Mouse (Mus musculus): ENCODE results near the gene Rasgrf2. TPM values are rescaled to one million over a fixed set of nuclear protein-coding genes. Genes with fewer than 3 reads are reported as not detected.
"Not testable (repeated sequence)": the region's sequence is repeated elsewhere in the genome, so short reads cannot be mapped to it uniquely, and the experiment has no call there.

Rasgrf2 gene
- polyA plus RNA-seq (2015; fragmentation: Nextera tagmentation; extraction: Ambion mirVana) = 0.29 and 0.53 TPM in 2 replicates

GRCm38 (mm10) chr13:92131384-92132150 lies at the start of gene Rasgrf2:
Gene Rasgrf2, minus strand, starts transcription at chr13:92131656.
- 2% methylated on average over 70 of the region's 70 CpGs for WGBS
- peak; percentile 75 for ATAC-seq (replicated peaks; ENCODE audit: insufficient number of reproducible peaks, insufficient read depth, low FRiP score, low read depth)
- H3K4me1 ChIP-seq (replicated peaks) = peaks cover 12% of the 10 kb centered on the region
- peak within 1 kb of the TSS; percentile 50 for H3K9ac ChIP-seq
- no peak within 1 kb of the TSS for H3K27ac ChIP-seq
- H3K9me3 ChIP-seq (replicated peaks) = no peaks in the 10 kb centered on the region
- peak within 1 kb of the TSS; percentile 63 for H3K4me3 ChIP-seq
- peak within 1 kb of the TSS; percentile 99 for H3K4me2 ChIP-seq
- no peaks in the 10 kb centered on the region for H3K36me3 ChIP-seq
- peaks cover 16% of the 10 kb centered on the region for H3K27me3 ChIP-seq

GRCm38 (mm10) chr13:92172686-92173085 lies 41.2 kb upstream of the Rasgrf2 start:
- H3K9me3 ChIP-seq (replicated peaks); H3K4me2 ChIP-seq; ATAC-seq (replicated peaks; ENCODE audit: insufficient number of reproducible peaks, insufficient read depth, low FRiP score, low read depth); H3K27me3 ChIP-seq; H3K9ac ChIP-seq; H3K27ac ChIP-seq; H3K4me1 ChIP-seq (replicated peaks); H3K36me3 ChIP-seq; H3K4me3 ChIP-seq: not testable (repeated sequence)
- WGBS = 82% methylated on average over 8 of the region's 8 CpGs

DNA sequence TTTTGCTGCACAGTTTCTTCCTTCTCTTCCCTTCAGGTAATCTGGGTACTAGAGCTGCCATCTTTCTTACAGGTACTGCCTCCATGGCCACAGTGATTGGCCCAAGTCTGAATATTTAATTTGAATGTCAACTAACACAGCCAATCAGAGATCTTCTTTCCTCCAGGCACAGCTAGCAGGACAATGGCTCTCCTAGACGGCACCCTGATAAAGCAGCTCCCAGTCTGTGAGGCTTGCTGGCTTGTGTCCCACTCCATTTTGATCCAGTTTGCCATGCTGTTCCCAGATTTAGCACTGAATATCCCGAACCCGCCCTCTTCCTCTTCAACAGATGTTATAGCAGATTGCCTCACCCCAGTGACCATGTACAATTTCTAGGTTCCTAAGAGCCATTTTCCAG lies 19.1 kb upstream of the Rasgrf2 start:
- Histone ChIP-seq H3K9me3 (replicated peaks) (peaks cover 6% of the 10 kb centered on the region), H3K4me3 (no peak overlapping the region), H3K27me3 (no peaks in the 10 kb centered on the region), H3K9ac (no peak overlapping the region), H3K27ac (no peak overlapping the region), H3K4me1 (replicated peaks) (no peaks in the 10 kb centered on the region), H3K36me3 (no peaks in the 10 kb centered on the region), H3K4me2 (no peak overlapping the region)
- WGBS = 62% methylated on average over 3 of the region's 3 CpGs
- no peak for ATAC-seq (replicated peaks; ENCODE audit: insufficient number of reproducible peaks, insufficient read depth, low FRiP score, low read depth)

DNA sequence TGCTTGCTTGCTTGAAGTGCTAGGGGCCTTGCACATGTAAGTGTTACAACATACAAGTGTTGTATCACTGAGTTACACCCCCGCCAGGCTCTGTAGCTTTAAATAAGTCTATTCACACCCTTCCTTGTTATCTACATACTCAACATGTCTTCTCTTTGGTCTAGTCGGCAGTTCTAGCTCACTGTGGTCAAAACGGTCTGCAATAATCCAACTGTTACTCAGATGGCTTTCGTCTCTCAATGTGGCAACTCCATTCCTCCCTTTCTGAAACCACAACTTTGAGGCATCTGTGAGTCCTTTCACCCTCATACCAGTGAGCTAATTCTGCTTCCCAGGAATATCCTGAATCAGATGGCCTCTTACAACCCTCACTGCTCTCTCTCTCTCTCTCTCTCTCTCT lies 17.4 kb upstream of the Rasgrf2 start:
- Histone ChIP-seq H3K9me3 (replicated peaks) (peaks cover 14% of the 10 kb centered on the region), H3K27ac (no peak overlapping the region), H3K4me1 (replicated peaks) (no peaks in the 10 kb centered on the region), H3K27me3 (no peaks in the 10 kb centered on the region), H3K4me2 (no peak overlapping the region), H3K36me3 (no peaks in the 10 kb centered on the region), H3K9ac (no peak overlapping the region), H3K4me3 (no peak overlapping the region)
- ATAC-seq (replicated peaks; ENCODE audit: insufficient number of reproducible peaks, insufficient read depth, low FRiP score, low read depth) = no peak
- 40% methylated on average over 4 of the region's 4 CpGs for WGBS

GRCm38 (mm10) chr13:92134792-92135191 lies 3.3 kb upstream of the Rasgrf2 start:
- Histone ChIP-seq H3K4me1 (replicated peaks) (peaks cover 12% of the 10 kb centered on the region), H3K9me3 (replicated peaks) (no peaks in the 10 kb centered on the region), H3K27me3 (peaks cover 16% of the 10 kb centered on the region), H3K9ac (no peak overlapping the region), H3K4me3 (no peak overlapping the region), H3K27ac (no peak overlapping the region), H3K4me2 (no peak overlapping the region), H3K36me3 (no peaks in the 10 kb centered on the region)
- no peak for ATAC-seq (replicated peaks; ENCODE audit: insufficient number of reproducible peaks, insufficient read depth, low FRiP score, low read depth)
- 61% methylated on average over 3 of the region's 3 CpGs for WGBS

DNA sequence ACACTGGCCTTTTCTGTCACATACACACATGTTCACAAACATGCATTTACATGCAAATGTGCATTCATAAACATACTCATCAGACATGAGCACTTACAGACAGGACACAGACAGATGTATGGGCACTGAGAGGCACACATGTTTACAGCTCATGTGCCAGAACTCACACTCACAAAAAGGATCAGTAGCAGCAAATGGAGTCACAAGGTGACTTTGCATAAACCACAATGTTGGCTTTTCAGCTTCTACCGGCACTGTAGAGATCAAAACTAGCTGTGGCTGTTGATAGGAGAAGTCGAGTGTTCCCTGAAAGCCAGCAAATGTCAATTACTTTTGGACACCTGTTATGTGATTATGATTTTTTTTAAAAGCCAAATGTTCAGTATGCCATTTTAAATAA lies 1.1 kb upstream of the Rasgrf2 start:
- no peak overlapping the region for H3K27ac ChIP-seq
- H3K4me2 ChIP-seq = no peak overlapping the region
- no peak overlapping the region for H3K4me3 ChIP-seq
- H3K36me3 ChIP-seq = no peaks in the 10 kb centered on the region
- H3K4me1 ChIP-seq (replicated peaks) = peaks cover 12% of the 10 kb centered on the region
- ATAC-seq (replicated peaks; ENCODE audit: insufficient number of reproducible peaks, insufficient read depth, low FRiP score, low read depth) = no peak
- H3K9ac ChIP-seq = no peak overlapping the region
- WGBS = 46% methylated on average over 2 of the region's 2 CpGs
- no peaks in the 10 kb centered on the region for H3K9me3 ChIP-seq (replicated peaks)
- H3K27me3 ChIP-seq = peaks cover 16% of the 10 kb centered on the region

- H3K36me3 ChIP-seq = no peaks in the 10 kb centered on the region
- H3K4me2 ChIP-seq = peak overlapping the region; percentile 99
- peaks cover 12% of the 10 kb centered on the region for H3K4me1 ChIP-seq (replicated peaks)
- no peak overlapping the region for H3K27ac ChIP-seq
- WGBS = 8% methylated on average over 22 of the region's 22 CpGs
- no peaks in the 10 kb centered on the region for H3K9me3 ChIP-seq (replicated peaks)
- H3K4me3 ChIP-seq = peak overlapping the region; percentile 63
- H3K27me3 ChIP-seq = peaks cover 16% of the 10 kb centered on the region
- ATAC-seq (replicated peaks; ENCODE audit: insufficient number of reproducible peaks, insufficient read depth, low FRiP score, low read depth) = peak; percentile 22; the same call in 1 of the 2 replicates
- H3K9ac ChIP-seq = no peak overlapping the region
Observed at GRCm38 (mm10) chr13:92130994-92131383, 467 bp downstream of the Rasgrf2 start.

GRCm38 (mm10) chr13:92129877-92130276 lies 1.6 kb downstream of the Rasgrf2 start:
- peaks cover 12% of the 10 kb centered on the region for H3K4me1 ChIP-seq (replicated peaks)
- H3K9ac ChIP-seq = no peak overlapping the region
- WGBS = 81% methylated on average over 4 of the region's 4 CpGs
- no peaks in the 10 kb centered on the region for H3K9me3 ChIP-seq (replicated peaks)
- no peak overlapping the region for H3K27ac ChIP-seq
- H3K4me3 ChIP-seq = no peak overlapping the region
- peaks cover 16% of the 10 kb centered on the region for H3K27me3 ChIP-seq
- no peaks in the 10 kb centered on the region for H3K36me3 ChIP-seq
- ATAC-seq (replicated peaks; ENCODE audit: insufficient number of reproducible peaks, insufficient read depth, low FRiP score, low read depth) = no peak
- H3K4me2 ChIP-seq = no peak overlapping the region

GRCm38 (mm10) chr13:92125902-92126301 lies 5.6 kb downstream of the Rasgrf2 start:
- H3K4me3 ChIP-seq = no peak overlapping the region
- no peak overlapping the region for H3K4me2 ChIP-seq
- H3K27ac ChIP-seq = no peak overlapping the region
- no peaks in the 10 kb centered on the region for H3K36me3 ChIP-seq
- ATAC-seq (replicated peaks; ENCODE audit: insufficient number of reproducible peaks, insufficient read depth, low FRiP score, low read depth) = no peak
- H3K9ac ChIP-seq = no peak overlapping the region
- peaks cover under 1% of the 10 kb centered on the region for H3K4me1 ChIP-seq (replicated peaks)
- H3K27me3 ChIP-seq = peaks cover 2% of the 10 kb centered on the region
- 86% methylated on average over 5 of the region's 5 CpGs for WGBS
- H3K9me3 ChIP-seq (replicated peaks) = no peaks in the 10 kb centered on the region

DNA sequence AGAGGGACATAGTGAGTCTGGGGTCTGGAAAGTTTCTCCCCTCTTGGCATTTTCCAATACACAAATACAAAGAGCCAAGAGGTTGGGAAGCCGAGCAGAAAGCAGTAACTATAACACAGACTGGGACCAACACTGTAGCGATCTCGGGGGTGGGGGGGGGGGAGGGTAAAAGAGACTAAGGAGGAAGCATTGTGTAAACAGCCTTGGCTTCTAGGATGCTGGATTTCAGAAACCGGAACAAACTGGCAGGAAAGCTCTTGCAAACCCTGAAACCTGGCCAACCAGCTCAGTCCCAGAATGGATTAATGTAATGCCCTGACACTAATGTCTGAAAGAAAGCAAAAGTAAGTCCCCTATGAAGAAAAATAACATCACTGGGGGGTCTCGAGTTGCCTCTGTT lies 11.8 kb downstream of the Rasgrf2 start:
- WGBS = 59% methylated on average over 5 of the region's 5 CpGs
- Histone ChIP-seq H3K4me2 (no peak overlapping the region), H3K27ac (no peak overlapping the region), H3K27me3 (no peaks in the 10 kb centered on the region), H3K4me1 (replicated peaks) (no peaks in the 10 kb centered on the region), H3K4me3 (no peak overlapping the region), H3K36me3 (no peaks in the 10 kb centered on the region), H3K9ac (no peak overlapping the region), H3K9me3 (replicated peaks) (no peaks in the 10 kb centered on the region)
- ATAC-seq (replicated peaks; ENCODE audit: insufficient number of reproducible peaks, insufficient read depth, low FRiP score, low read depth) = no peak

- H3K27ac ChIP-seq = no peak overlapping the region
- H3K4me2 ChIP-seq = no peak overlapping the region
- H3K4me3 ChIP-seq = no peak overlapping the region
- no peaks in the 10 kb centered on the region for H3K27me3 ChIP-seq
- 68% methylated on average over 3 of the region's 3 CpGs for WGBS
- no peaks in the 10 kb centered on the region for H3K9me3 ChIP-seq (replicated peaks)
- no peaks in the 10 kb centered on the region for H3K4me1 ChIP-seq (replicated peaks)
- ATAC-seq (replicated peaks; ENCODE audit: insufficient number of reproducible peaks, insufficient read depth, low FRiP score, low read depth) = no peak
- no peak overlapping the region for H3K9ac ChIP-seq
- H3K36me3 ChIP-seq = no peaks in the 10 kb centered on the region
Observed at GRCm38 (mm10) chr13:92114076-92114475, 17.4 kb downstream of the Rasgrf2 start.

DNA sequence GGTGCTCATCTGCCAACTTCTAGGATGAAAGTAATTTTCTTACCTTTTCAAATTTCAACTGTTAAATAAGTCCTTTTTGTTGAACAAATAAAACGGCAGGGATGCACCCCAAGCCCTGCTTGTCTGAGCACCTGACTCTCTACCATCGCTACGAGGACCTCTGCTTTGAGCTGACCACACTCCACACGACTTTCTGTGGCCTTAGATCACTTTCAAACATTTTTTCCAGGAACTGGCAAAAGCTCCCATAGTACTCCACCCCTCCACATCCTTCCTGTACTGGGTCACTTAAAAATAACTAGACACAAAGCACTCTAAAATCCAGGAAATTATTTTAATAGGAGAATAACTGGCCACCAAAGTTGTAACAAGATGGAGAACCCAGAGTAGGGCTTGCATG lies 23.2 kb downstream of the Rasgrf2 start:
- no peak overlapping the region for H3K9ac ChIP-seq
- no peak overlapping the region for H3K27ac ChIP-seq
- H3K4me3 ChIP-seq = no peak overlapping the region
- H3K9me3 ChIP-seq (replicated peaks) = no peaks in the 10 kb centered on the region
- H3K4me1 ChIP-seq (replicated peaks) = 0 out of 2 replicates have a peak, but pooled peaks cover 3% of the 10 kb centered on the region
- no peak overlapping the region for H3K4me2 ChIP-seq
- no peaks in the 10 kb centered on the region for H3K27me3 ChIP-seq
- H3K36me3 ChIP-seq = no peaks in the 10 kb centered on the region
- ATAC-seq (replicated peaks; ENCODE audit: insufficient number of reproducible peaks, insufficient read depth, low FRiP score, low read depth) = no peak
- WGBS = 52% methylated on average over 4 of the region's 4 CpGs

All from heart, embryonic 15.5 days (tissue).